Mouse (Mus musculus): Measurements from ENCODE around the gene Dntt. TPM values are rescaled to one million over a fixed set of nuclear protein-coding genes. Genes with fewer than 3 reads are reported as not detected.

The Dntt gene
- polyA plus RNA-seq, 2 experiments from 2014 or later = 0.54 to 0.66 TPM

GRCm38 (mm10) chr19:41073746-41074455, 44.8 kb downstream of the Dntt start:
- ATAC-seq = no peak

- ATAC-seq = no peak
Observed at GRCm38 (mm10) chr19:41076906-41077305, 47.8 kb downstream of the Dntt start, which contains the start of gene Opalin. Gene Opalin, minus strand, starts transcription at chr19:41077113.

DNA sequence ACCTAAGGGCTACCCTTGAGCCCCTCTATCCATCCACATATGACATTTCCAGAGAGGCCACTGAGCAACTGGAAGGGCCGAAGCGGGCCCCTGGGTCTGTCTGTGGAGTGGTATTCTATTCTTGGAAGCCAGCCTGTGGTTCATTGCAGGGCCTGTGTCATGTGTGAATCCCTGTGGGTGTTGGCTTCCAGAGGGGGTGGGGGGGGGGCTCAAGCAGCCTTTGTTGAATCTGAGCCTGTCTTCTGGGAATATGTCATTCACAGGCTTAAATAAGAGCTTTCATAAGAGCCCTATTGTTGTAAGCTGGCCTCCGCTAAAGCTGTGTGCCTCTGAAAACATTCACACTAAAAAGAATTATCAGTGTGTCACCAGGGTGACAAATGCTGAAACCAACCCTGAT, 52.5 kb downstream of the Dntt start:
- ATAC-seq = no peak

GRCm38 (mm10) chr19:41083646-41084045, 54.6 kb downstream of the Dntt start:
- ATAC-seq = no peak

- ATAC-seq = no peak
Observed at GRCm38 (mm10) chr19:41086289-41086688, 57.2 kb downstream of the Dntt start.

GRCm38 (mm10) chr19:41086700-41087099, 57.6 kb downstream of the Dntt start:
- ATAC-seq = no peak

DNA sequence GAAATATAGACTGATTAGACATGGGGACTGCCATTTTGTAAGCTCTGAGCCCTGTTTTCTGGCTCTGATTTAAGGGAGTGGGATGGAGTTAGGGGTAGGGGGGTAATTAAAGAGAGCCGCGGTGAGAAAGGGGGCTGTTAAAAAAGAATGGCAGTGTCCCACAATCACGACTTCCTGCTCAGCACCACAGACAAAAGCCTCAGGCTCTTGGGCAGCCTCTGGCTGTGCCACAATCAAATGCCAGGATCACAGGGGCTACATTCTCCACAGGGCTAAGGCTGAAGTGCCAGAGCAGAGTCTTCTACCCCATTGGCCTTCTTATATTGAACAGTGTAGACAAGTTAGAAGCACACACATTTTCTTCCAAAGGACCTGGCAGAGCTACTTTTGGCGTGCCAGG, 58.8 kb downstream of the Dntt start:
- ATAC-seq = no peak

- ATAC-seq = no peak
Observed at GRCm38 (mm10) chr19:41088491-41088890, 59.4 kb downstream of the Dntt start.

DNA sequence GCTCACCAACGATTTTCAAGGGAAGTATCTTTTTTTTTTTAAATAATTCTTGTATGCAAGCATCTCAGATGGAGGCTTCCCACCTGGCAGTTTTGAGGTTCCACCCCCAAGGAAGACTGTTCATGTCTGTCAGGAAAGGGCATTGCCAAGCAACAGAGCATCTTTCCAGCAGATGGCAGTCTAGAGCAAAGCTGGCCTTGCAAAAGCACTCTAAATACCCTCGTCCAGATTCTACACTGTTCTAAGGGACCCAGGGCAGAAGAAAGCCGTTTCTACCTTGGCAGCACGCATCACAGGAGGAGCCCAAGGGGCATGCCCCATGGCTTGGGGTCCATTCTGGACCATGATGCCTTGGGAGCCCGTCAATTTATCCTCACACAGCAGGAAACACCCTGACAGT, 60.8 kb downstream of the Dntt start:
- ATAC-seq = no peak

DNA sequence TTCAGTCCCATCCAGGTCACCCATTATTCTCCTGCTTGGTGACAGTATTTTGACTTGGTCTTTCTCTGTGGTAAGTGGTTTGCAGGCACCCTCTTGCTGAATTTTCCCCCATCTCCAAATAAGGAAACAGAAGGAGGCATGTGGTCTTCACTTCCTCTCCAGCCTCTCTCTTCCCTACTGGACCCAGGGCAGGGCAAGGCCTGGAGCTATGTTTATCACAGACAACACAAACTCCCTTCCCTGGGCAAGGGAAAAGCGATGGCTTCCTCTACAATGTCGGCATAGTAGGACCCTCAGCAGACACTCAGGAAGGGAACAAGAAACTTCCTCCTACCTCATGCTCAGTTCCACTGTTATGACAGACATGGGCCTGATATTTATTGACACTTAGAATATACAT, 62.8 kb downstream of the Dntt start:
- no peak for ATAC-seq

GRCm38 (mm10) chr19:41097038-41097437, 68.0 kb downstream of the Dntt start:
- ATAC-seq = no peak

DNA sequence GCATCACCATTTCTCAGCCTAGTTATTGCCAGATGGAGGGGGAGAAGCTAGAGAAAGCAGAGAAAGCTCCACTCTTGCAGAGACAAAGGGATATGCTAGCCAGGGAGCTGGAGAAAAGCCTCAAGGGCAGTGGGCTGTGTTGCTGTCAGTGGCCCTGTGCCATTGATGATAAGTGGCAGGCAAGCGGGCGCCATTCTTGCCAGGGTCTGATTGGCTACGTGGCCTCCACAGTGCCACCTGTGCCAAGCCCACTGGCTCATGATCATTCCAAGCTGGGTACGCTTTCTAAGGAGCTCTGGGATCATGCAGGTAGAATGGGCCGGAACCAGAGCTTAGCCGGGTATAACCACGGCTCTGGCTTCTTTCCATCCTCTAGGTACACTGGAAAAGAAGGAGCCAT, 71.8 kb downstream of the Dntt start:
- no peak for ATAC-seq

DNA sequence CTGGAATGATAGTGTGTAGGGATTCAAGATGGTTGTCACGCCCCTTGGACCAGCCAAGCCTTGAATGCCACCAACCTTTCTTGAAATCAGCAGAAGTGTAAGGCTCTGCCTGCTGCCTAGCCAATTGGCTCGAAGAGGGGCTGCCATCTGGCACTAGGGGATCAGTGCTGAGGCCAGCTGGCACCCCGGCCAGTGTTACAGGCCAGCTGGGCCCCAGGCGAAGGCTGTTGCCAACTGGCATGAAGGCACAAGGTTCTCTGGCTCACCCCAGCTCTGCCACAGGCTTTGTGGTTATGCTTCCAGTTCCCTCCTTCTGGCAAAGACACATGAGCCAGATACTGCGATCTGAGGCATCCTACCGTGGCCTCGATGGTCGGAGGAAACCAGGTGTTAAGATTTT, 72.3 kb downstream of the Dntt start:
- no peak for ATAC-seq

GRCm38 (mm10) chr19:41104922-41105321, 75.8 kb downstream of the Dntt start:
- ATAC-seq = no peak

GRCm38 (mm10) chr19:41107530-41107929, 78.5 kb downstream of the Dntt start:
- no peak for ATAC-seq

- ATAC-seq = no peak
Observed at GRCm38 (mm10) chr19:41108666-41109065, 79.6 kb downstream of the Dntt start.

Other genes with a start within 250 kb of the Dntt start
- 1 to 10 TPM; 4.1 to 5.5 TPM for gene Ccnj, start 198.0 kb upstream of the Dntt start, polyA plus RNA-seq (2017; shearing (Covaris generic))
- 10 to 100 TPM; 13.0 to 15.9 TPM for gene Zfp518a, start 134.6 kb upstream of the Dntt start, polyA plus RNA-seq (2017; shearing (Covaris generic))
- 1 to 10 TPM in 1 of 2 experiments, not detected in 1; 3.3 TPM for gene Blnk, start 34.7 kb upstream of the Dntt start, polyA plus RNA-seq (2017; shearing (Covaris generic))
- not detected for gene Opalin, start 47.8 kb downstream of the Dntt start, polyA plus RNA-seq (2017; shearing (Covaris generic))
- not detected for gene Tll2, start 177.6 kb downstream of the Dntt start, polyA plus RNA-seq (2017; shearing (Covaris generic))
- 10 to 100 TPM; 14.2 to 34.8 TPM for gene Tm9sf3, start 234.7 kb downstream of the Dntt start, polyA plus RNA-seq (2017; shearing (Covaris generic))